Mouse (Mus musculus): ENCODE results near the gene Nckap5. TPM values are rescaled to one million over a fixed set of nuclear protein-coding genes. Genes with fewer than 3 reads are reported as not detected.

Nckap5 gene
- total and polyA plus RNA-seq, 2 experiments = 0.37 to 0.70 TPM

- Histone ChIP-seq H3K4me1 (ENCODE audit: control insufficient read depth, insufficient read depth, low read length) (no peaks in the 10 kb centered on the region), H3K36me3 (ENCODE audit: control insufficient read depth, insufficient read depth, low read length) (no peaks in the 10 kb centered on the region), H3K27ac (replicated peaks; ENCODE audit: insufficient read depth, low read depth, low read length) (no peak overlapping the region), H3K27me3 (ENCODE audit: control insufficient read depth, insufficient read depth, low read length) (no peaks in the 10 kb centered on the region), H3K79me2 (ENCODE audit: control insufficient read depth, insufficient read depth, low read length) (no peaks in the 10 kb centered on the region), H3K4me3 (ENCODE audit: insufficient read depth, low read depth, low read length) (no peak overlapping the region), H3K9ac (ENCODE audit: low read depth, low read length) (no peak overlapping the region)
- DNase-seq (ENCODE audit: extremely low read depth, low read depth, low spot score) = no peak
- TF ChIP-seq CTCF (IDR thresholded peaks at IDR 0.05; ENCODE audit: low read depth, low read length) (no peak), POLR2A (IDR thresholded peaks at IDR 0.05; ENCODE audit: extremely low read depth, insufficient read depth, low read length) (no peak)
- 83% methylated on average over 5 of the region's 5 CpGs for WGBS
Measured at GRCm38 (mm10) chr1:126469818-126470544, 360.6 kb downstream of the Nckap5 start.

- WGBS = 63% methylated on average over 11 of the region's 11 CpGs
- Histone ChIP-seq H3K27ac (replicated peaks; ENCODE audit: insufficient read depth, low read depth, low read length) (no peak overlapping the region), H3K4me3 (ENCODE audit: insufficient read depth, low read depth, low read length) (no peak overlapping the region), H3K79me2 (ENCODE audit: control insufficient read depth, insufficient read depth, low read length) (no peaks in the 10 kb centered on the region), H3K4me1 (ENCODE audit: control insufficient read depth, insufficient read depth, low read length) (no peaks in the 10 kb centered on the region), H3K27me3 (ENCODE audit: control insufficient read depth, insufficient read depth, low read length) (no peaks in the 10 kb centered on the region), H3K36me3 (ENCODE audit: control insufficient read depth, insufficient read depth, low read length) (no peaks in the 10 kb centered on the region), H3K9ac (ENCODE audit: low read depth, low read length) (no peak overlapping the region)
- TF ChIP-seq CTCF (IDR thresholded peaks at IDR 0.05; ENCODE audit: low read depth, low read length) (no peak), POLR2A (IDR thresholded peaks at IDR 0.05; ENCODE audit: extremely low read depth, insufficient read depth, low read length) (no peak)
- DNase-seq (ENCODE audit: extremely low read depth, low read depth, low spot score) = no peak
Measured at GRCm38 (mm10) chr1:126461527-126462354, 368.9 kb downstream of the Nckap5 start.

DNA sequence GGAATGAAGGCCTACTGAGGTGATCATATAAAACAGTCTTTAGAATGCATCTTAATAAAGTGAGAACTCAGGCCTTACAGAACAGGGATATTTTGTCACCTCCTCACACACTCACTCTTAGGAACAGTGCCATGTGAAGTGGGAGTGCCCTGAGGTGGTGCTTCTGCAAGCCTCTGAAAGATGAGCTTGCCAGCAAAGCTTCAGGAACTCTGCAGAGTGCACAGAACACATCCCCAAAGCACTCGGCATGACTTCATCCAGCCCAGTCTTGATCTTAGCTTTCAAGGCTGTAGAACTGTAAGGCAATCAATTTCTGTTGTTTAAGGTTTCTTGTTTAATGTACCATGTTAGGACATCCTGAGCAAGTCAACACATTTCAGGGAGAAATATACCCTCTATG lies 372.9 kb downstream of the Nckap5 start:
- H3K79me2 ChIP-seq (ENCODE audit: control insufficient read depth, insufficient read depth, low read length) = no peaks in the 10 kb centered on the region
- no peak overlapping the region for H3K9ac ChIP-seq (ENCODE audit: low read depth, low read length)
- TF ChIP-seq CTCF (IDR thresholded peaks at IDR 0.05; ENCODE audit: low read depth, low read length) = no peak
- no peak for TF ChIP-seq POLR2A (IDR thresholded peaks at IDR 0.05; ENCODE audit: extremely low read depth, insufficient read depth, low read length)
- H3K36me3 ChIP-seq (ENCODE audit: control insufficient read depth, insufficient read depth, low read length) = no peaks in the 10 kb centered on the region
- H3K27ac ChIP-seq (replicated peaks; ENCODE audit: insufficient read depth, low read depth, low read length) = no peak overlapping the region
- no peaks in the 10 kb centered on the region for H3K27me3 ChIP-seq (ENCODE audit: control insufficient read depth, insufficient read depth, low read length)
- H3K4me1 ChIP-seq (ENCODE audit: control insufficient read depth, insufficient read depth, low read length) = no peaks in the 10 kb centered on the region
- no peak for DNase-seq (ENCODE audit: extremely low read depth, low read depth, low spot score)
- no peak overlapping the region for H3K4me3 ChIP-seq (ENCODE audit: insufficient read depth, low read depth, low read length)
- WGBS = 72% methylated on average over 1 of the region's 1 CpGs

DNA sequence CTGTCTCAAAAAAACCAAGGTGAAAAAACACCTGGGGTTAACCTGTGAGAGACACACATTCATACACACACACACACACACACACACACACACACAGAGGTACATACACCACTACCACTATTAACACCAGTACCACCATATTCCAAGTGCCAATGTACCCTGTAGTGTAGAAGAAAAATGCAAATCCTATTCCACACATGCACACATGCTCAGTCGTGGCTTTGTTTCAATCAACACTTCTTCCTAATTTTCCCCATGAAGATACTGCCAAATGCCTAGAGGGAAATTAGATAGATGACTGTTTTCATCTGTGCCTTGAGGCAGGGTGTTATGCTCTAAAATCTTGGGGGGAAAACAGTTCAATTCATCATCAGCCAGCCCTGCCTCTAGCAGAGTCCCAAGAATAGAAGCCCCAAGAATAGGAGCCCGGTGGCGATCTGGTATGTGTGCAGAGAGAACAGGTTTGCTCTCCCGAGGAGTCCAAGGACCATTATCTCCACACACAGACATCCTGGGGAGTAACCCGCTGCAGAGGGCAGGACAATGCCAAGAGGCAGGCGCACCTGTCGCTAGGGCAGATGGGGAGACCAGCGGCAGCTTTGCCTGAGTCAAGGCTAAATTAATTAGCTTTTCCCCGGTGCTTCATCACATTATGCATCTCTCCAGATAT lies 376.0 kb downstream of the Nckap5 start:
- Histone ChIP-seq H3K79me2 (ENCODE audit: control insufficient read depth, insufficient read depth, low read length) (no peaks in the 10 kb centered on the region), H3K36me3 (ENCODE audit: control insufficient read depth, insufficient read depth, low read length) (no peaks in the 10 kb centered on the region), H3K27me3 (ENCODE audit: control insufficient read depth, insufficient read depth, low read length) (no peaks in the 10 kb centered on the region), H3K4me1 (ENCODE audit: control insufficient read depth, insufficient read depth, low read length) (no peaks in the 10 kb centered on the region), H3K9ac (ENCODE audit: low read depth, low read length) (no peak overlapping the region), H3K27ac (replicated peaks; ENCODE audit: insufficient read depth, low read depth, low read length) (no peak overlapping the region), H3K4me3 (ENCODE audit: insufficient read depth, low read depth, low read length) (no peak overlapping the region)
- DNase-seq (ENCODE audit: extremely low read depth, low read depth, low spot score) = no peak
- TF ChIP-seq CTCF (IDR thresholded peaks at IDR 0.05; ENCODE audit: low read depth, low read length) (no peak), POLR2A (IDR thresholded peaks at IDR 0.05; ENCODE audit: extremely low read depth, insufficient read depth, low read length) (no peak)
- WGBS = 74% methylated on average over 9 of the region's 9 CpGs

DNA sequence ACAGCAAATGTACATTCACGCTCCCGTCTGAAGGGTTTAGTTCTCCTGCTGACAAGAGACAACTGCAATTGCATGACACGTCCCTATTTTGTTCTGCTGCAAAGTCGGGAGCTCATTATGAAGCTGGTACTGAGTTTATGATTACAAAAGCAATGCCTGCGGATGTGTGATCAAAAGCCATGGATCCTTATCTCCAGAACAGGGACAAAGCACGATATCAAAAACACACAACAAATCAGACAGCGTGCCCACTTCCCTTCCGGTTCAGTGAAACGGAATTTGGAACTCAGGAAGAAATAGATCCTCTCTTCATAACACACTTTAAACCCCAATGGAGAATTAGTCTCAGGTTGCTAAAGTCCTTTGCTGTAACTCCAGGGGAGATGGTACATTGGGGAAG lies 379.1 kb downstream of the Nckap5 start:
- H3K36me3 ChIP-seq (ENCODE audit: control insufficient read depth, insufficient read depth, low read length) = no peaks in the 10 kb centered on the region

More for the DNA sequence above, 379.1 kb downstream of the Nckap5 start:
- 79% methylated on average over 9 of the region's 9 CpGs for WGBS
- H3K27me3 ChIP-seq (ENCODE audit: control insufficient read depth, insufficient read depth, low read length) = no peaks in the 10 kb centered on the region
- no peak overlapping the region for H3K9ac ChIP-seq (ENCODE audit: low read depth, low read length)
- H3K27ac ChIP-seq (replicated peaks; ENCODE audit: insufficient read depth, low read depth, low read length) = no peak overlapping the region
- no peak for DNase-seq (ENCODE audit: extremely low read depth, low read depth, low spot score)
- no peak for TF ChIP-seq CTCF (IDR thresholded peaks at IDR 0.05; ENCODE audit: low read depth, low read length)
- no peak for TF ChIP-seq POLR2A (IDR thresholded peaks at IDR 0.05; ENCODE audit: extremely low read depth, insufficient read depth, low read length)
- H3K79me2 ChIP-seq (ENCODE audit: control insufficient read depth, insufficient read depth, low read length) = no peaks in the 10 kb centered on the region
- H3K4me1 ChIP-seq (ENCODE audit: control insufficient read depth, insufficient read depth, low read length) = no peaks in the 10 kb centered on the region
- H3K4me3 ChIP-seq (ENCODE audit: insufficient read depth, low read depth, low read length) = no peak overlapping the region

All from liver, adult 2 months (tissue).